Mouse (Mus musculus) inflammation-experienced regulatory T-cells, adult 16 weeks (primary cell): Measurements from ENCODE around the gene Slc4a2. TPM values are rescaled to one million over a fixed set of nuclear protein-coding genes. Genes with fewer than 3 reads are reported as not detected.

Source experiments
- polyA plus RNA-seq: library from polyadenylated mRNA; unstranded; fragments of 100-300 nt; shearing (Covaris generic); gene quantifications from one replicate; pipeline ENCODE4 v1.2.1, GENCODE M21; 2017

Gene Slc4a2
- polyA plus RNA-seq, result 49.6 TPM

DNA sequence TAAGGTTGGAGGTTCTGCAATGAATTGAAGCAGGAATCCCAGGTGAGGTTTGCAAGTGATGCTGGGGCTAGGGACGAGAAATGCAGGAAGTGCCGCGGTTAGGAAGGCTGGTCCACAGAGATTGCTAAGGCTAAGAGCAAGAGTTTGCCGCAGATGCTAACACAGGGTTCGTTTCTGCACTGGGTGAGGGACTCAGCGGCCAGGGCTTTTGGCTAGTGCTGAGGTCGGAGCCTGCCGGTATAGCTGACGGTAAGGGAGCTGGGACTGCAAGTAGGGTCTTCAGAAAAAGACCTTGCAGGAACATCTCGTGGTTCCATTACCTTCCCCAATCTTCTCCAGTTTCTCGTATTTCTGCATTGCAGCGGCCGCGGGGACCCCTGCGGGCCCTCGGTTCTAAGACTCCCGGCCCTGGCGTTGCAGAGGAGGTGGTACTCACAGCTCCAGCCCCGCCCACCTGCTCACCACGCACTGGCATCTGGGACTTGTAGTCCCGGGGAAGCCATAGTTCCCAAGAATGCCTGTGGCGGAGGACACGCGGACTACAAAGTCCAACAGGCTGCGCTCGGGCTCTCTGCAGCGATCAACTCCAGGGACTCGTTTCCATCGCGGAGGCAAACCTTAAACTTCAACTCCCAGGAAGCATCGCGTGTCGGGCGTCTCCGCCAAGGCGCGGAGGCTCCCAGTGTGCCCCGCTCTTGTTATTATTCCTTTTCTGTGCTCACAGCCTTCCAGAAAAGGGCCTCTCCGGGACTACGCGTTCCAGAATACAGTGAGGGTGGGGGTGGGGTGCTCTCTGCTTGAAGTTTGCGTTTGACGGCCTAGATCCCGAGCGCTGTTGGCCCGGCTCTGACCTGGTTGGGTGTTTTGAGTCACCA, at the start of gene Slc4a2, which contains the start of gene Cdk5:
Gene Slc4a2, plus strand, starts transcription at position 709 of the 875 bp plus-strand sequence.
Gene Cdk5, minus strand, starts transcription at position 402 of the 875 bp plus-strand sequence.

DNA sequence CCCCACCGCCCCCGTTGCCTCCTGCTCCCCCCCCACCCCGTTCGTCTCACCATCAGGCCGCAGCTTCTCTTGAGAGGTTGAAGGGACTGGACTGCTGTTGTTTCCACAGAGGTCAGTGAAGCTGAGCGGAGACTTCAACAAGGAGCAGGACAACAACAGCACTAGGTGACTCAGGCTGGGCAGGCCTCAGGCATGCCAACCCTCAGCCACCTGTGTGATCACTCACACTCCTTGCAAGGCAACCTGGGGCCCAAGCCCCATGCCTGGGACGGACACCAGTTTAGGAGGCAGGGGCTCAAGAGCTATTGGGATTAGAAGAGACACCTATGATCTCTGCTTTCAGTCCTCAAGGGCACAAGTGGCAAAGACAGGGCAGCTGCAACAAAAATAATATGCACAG, 31.8 kb upstream of the Slc4a2 start, which contains the start of gene Atg9b:
Gene Atg9b, minus strand, starts transcription at position 280 of the 400 bp plus-strand sequence.

DNA sequence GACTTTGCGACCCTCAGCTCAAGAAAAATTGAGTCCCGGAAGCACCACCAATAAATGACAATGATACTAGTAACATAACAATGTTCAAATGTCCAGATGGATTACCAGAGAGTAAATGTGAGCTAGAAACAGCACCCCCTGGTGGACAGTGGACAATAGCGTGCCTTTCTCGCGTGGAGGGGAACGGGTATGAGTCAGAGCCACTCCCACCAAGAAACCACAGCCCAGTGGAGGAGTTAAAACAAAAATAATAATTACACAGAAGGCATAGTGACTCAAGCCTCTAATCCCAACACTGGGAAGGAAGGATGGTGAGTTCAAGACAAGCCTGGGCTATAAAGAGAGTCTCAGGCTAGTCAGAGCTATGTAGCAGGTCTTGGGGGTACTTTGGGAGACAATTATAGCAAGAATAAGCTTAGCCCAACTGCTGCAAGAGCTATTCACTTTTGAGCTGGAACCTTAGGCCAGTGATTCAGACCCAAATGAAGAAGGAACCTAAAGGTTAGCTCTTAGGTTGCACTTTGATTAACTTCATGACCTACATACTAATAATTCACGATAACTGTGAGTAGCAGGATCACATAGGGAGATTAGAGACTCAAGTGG, 30.1 kb upstream of the Slc4a2 start, which contains the start of gene Abcb8:
Gene Abcb8, plus strand, starts transcription at position 272 of the 606 bp plus-strand sequence.

DNA sequence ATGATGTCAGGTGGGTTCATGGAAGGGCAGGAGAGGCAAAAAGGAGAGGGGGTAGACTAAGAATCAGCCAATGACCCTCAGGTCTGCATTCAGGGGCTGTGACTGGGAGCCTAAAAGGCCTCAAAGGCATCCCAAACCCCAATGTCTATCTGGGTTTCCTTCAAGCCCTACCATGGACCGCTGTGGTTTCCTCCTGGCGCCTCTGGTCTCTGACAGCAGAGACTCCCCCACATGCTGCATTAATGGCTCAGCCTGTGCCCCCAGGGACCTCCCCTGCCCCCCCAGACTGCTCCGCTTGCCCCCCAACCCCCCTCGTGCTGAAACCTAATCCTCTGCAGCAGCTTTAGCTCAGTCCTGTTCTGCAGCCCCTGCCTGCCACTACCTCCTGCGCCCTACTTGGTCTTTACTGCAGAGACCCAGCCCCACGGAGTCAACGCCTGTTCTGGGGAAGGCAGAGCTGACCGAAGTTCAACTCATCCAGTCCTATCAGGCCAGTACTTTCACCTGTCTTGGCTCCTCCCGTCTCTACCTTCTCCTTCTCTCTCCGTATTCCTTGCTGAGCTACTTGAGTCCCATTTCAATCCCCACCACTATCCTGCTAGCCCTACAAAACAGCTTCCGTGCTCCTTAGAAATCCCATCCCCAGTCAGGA, 10.5 kb upstream of the Slc4a2 start, which contains the start of gene Asic3:
Gene Asic3, plus strand, starts transcription at position 351 of the 652 bp plus-strand sequence.

DNA sequence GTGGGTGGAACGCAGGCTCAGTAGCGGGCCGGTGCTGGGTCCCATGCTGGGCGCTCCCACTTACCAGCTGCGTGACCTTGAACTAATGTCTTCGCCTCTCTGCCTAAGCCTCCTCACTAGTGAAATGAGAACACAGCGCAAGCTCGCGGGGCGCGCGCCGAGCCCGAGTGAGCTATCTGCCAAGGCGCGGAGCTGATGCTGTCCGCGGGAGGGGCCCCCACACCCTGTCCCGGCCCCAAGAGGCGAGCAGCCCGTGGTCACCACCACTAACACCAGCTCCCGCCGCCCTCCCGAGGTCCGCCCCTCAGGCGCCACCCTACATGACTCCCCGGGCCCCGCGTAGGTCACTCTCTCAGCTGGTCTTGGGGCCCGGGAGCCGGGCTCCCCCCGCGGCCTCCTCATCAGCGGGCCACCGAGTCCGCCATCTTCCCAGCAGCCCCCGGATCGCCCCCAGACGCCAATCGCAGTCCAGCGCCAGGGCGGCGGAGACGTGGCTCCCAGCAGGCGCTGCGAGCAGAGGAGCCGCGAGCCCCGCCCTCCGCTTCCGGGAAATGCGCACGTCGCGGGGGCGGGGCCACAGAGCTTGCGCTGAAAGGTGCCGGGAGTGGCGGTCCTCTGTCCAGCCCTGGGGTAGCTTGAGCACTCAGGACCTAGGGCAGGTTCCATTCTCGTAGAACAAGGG, 21.2 kb downstream of the Slc4a2 start, which contains the start of gene Fastk:
Gene Fastk, minus strand, starts transcription at position 542 of the 682 bp plus-strand sequence.

DNA sequence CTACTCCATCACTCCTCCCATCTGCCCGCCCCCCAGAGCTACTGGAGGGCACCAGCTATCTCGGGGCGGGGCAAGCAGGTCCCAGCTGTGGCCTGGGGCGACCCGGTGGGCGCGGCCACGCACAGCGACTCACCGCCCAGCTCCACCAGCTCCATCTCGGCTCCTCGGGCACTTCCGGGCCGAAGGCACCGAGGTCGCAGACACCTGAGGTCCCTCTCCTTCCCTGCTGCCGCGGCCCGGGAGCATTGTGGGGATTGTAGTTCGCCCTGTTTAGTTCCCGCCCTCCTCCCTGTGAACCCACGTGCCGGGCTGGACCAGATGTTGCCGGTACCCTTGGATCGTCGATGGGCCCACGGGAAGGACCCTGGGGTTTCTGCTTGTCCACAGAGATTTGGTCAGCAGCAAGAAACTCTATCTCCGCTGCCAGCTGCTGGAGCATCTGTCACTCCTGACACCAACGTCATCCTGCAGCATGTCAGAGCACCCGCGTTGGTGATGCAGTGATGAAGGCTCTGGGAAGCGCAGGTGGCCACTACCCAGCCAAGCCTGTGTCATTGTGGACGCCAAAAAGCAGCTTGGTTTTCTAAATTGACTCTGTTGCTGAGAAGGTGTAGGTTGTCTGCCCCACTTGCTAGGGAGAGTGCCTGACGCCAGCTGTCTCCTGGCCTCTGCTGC, 24.1 kb downstream of the Slc4a2 start, which contains the start of gene Tmub1:
Gene Tmub1, minus strand, starts transcription at position 231 of the 675 bp plus-strand sequence.

DNA sequence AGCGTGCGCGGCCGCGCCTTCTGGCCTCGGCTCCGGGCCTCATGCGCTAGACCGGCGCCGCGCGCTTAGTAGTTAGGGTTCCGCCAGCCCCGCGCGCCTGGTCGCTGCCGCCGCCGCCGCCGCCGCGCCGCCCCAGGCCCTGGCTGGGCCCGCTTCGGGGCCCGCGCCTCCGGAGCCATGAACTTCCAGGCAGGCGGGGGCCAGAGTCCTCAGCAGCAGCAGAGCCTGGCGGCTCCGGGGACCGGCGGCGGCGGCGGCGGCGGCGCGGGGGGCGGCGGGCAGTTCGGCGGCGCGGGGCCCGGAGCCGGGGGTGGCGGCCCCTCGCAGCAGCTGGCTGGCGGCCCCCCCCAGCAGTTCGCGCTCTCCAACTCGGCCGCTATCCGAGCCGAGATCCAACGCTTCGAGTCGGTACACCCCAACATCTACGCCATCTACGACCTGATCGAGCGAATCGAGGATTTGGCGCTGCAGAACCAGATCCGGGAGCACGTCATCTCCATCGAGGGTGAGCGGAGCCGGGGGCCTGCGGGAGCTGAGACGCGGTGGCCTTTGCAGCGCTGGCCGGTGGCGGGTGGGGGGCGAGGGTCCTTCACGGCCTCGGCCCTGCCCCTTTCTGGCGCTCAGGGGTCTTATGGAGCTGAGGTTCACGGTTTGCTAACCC, 28.5 kb downstream of the Slc4a2 start, which contains the start of gene Agap3:
Gene Agap3, plus strand, starts transcription at position 148 of the 661 bp plus-strand sequence.

Other genes with a start within 250 kb of the Slc4a2 start
- 5.6 TPM for gene Kcnh2, start 72.2 kb upstream of the Slc4a2 start, polyA plus RNA-seq
- 0.22 TPM for gene Nos3, start 59.0 kb upstream of the Slc4a2 start, polyA plus RNA-seq
- 0.89 TPM for gene Atg9b, start 31.7 kb upstream of the Slc4a2 start, polyA plus RNA-seq
- gene Abcb8, start 30.2 kb upstream of the Slc4a2 start, polyA plus RNA-seq, result 27.8 TPM
- gene Asic3, start 10.4 kb upstream of the Slc4a2 start, polyA plus RNA-seq, result not detected
- 90.7 TPM for gene Cdk5, start 307 bp upstream of the Slc4a2 start, polyA plus RNA-seq
- 148 TPM for gene Fastk, start 21.4 kb downstream of the Slc4a2 start, polyA plus RNA-seq
- gene Tmub1, start 24.0 kb downstream of the Slc4a2 start, polyA plus RNA-seq, result 89.2 TPM
- 4.8 TPM for gene Agap3, start 28.3 kb downstream of the Slc4a2 start, polyA plus RNA-seq
- gene Gbx1, start 103.4 kb downstream of the Slc4a2 start, polyA plus RNA-seq, result not detected
- not detected for gene Asb10, start 117.1 kb downstream of the Slc4a2 start, polyA plus RNA-seq
- gene 4931409K22Rik, start 133.0 kb downstream of the Slc4a2 start, polyA plus RNA-seq, result not detected
- 99.2 TPM for gene Abcf2, start 153.6 kb downstream of the Slc4a2 start, polyA plus RNA-seq
- gene Chpf2, start 162.9 kb downstream of the Slc4a2 start, polyA plus RNA-seq, result 43.8 TPM
- gene Smarcd3, start 200.6 kb downstream of the Slc4a2 start, polyA plus RNA-seq, result 1.6 TPM